Mouse (Mus musculus): ENCODE measurements around the gene Zfp97.
"Not testable (repeated sequence)": the region's sequence is repeated elsewhere in the genome, so short reads cannot be mapped to it uniquely, and the experiment has no call there.

Gene Zfp97

GRCm38 (mm10) chr17:17120830-17121502, at the start of gene Zfp97:
TSS of gene Zfp97 (plus strand) at chr17:17121415.
- not testable (repeated sequence) for DNase-seq (ENCODE audit: low spot score)

DNA sequence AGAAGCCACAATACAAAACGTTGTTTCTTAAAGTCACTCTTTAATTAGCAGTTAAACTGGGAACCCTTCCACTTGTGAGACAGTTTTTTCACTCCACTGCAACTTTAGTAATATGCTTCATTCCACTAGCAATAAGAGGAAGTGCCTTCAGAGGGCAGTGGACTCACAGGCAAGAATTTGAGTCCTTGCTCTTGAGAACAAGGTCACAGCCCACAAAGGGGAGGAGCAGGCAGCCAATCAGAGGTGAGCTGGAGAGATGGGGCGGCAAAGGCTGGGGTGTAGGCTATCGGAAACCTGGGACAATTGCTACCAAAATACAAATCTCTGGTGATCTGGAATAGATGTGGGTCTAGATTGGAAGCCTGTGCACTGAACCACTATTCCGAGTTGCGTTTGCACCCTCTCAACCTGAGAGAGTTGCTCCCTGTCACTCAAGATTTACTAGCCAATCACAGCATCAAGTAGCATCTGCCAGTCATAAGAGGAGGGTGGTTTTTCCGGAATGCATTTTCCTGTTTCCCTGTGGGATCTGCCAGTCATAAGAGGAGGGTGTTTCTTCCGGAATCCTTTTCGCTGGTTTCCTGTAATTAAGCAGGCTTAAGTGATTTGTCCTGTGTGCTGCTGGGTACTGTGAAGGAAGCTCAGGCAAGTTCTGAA, 57.7 kb downstream of the Zfp97 start:
- DNase-seq (ENCODE audit: low spot score), result not testable (repeated sequence)

- not testable (repeated sequence) for DNase-seq (ENCODE audit: low spot score)
Measured at GRCm38 (mm10) chr17:17194761-17195160, 73.5 kb downstream of the Zfp97 start.

DNA sequence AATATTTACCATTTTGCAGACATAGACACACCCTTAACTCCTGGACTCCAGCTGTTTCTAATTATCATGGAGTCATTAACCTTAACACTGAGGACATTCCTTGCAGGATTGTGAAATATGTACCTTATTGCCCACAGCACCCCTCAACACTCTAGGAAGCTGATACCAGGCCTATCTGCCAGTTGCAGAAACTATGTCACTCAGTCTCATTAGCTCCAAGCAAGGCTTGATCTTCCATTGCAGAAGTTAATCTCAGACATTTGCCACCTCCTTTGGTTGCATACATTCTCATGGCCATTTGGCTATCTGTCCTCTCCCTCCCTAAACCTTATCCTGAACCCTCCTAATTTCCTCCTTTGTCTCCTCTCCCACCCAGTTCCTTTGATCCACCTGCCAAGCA, 74.0 kb downstream of the Zfp97 start:
- DNase-seq (ENCODE audit: low spot score), result no peak

DNA sequence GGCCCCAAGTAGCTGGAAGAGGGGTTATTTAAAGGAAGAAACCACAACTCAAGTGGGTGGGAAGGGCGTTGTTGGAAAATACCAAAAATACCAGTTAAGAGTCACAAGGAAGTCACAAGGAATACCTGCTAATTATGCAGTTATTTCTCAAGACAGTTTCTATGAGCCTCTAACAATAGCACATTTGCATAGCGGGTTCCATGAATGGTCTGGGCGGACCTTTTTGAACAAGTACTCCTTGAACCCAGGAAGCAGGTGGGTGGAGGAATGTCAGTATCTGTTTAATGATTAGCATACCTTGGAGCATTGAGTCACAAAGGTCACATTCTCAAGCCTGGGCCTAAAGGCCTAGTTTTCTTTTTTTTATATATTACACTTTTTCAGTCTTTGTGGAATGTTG, 74.9 kb downstream of the Zfp97 start:
- not testable (repeated sequence) for DNase-seq (ENCODE audit: low spot score)
